Mouse (Mus musculus) kidney, embryonic 14.5 days (tissue): ENCODE results near the gene Krt80. TPM values are rescaled to one million over a fixed set of nuclear protein-coding genes. Genes with fewer than 3 reads are reported as not detected.

ENCODE experiments used
- ATAC-seq: fragments of 200-750 bp; cut with Nextera tagmentation; 2 replicates; pipeline ENCODE4 v1.8.0; 2017; ENCODE audit warnings: moderate number of reproducible peaks, mild to moderate bottlenecking, moderate TSS enrichment, moderate library complexity; ENCODE audit not compliant: low FRiP score, low TSS enrichment
- H3K27ac ChIP-seq: fragments of 300-500 bp; sonication (generic); 2 replicates; pipeline ENCODE4 v1.5.1; 2014; ENCODE audit warnings: low read depth, mild to moderate bottlenecking, low read length, moderate library complexity, mixed read lengths
- H3K27me3 ChIP-seq: fragments of 300-500 bp; sonication (generic); 2 replicates; pipeline ENCODE4 v1.6.1; 2014; ENCODE audit warnings: mild to moderate bottlenecking, low read length; ENCODE audit not compliant: control insufficient read depth, insufficient read depth
- H3K36me3 ChIP-seq: fragments of 300-500 bp; sonication (generic); 2 replicates; pipeline ENCODE4 v1.6.1; 2014; ENCODE audit warnings: low read length, mixed read lengths; ENCODE audit not compliant: control insufficient read depth, insufficient read depth
- H3K4me1 ChIP-seq: fragments of 300-500 bp; sonication (generic); 2 replicates; pipeline ENCODE4 v1.6.1; 2014; ENCODE audit warnings: low read length, mixed read lengths; ENCODE audit not compliant: control insufficient read depth, insufficient read depth
- H3K4me2 ChIP-seq: fragments of 300-500 bp; sonication (generic); replicated peaks from 2 replicates; pipeline ENCODE4 v1.6.1; 2014; ENCODE audit warnings: low read depth, mild to moderate bottlenecking, low read length
- H3K4me3 ChIP-seq: fragments of 300-500 bp; sonication (generic); 2 replicates; pipeline ENCODE4 v1.5.1; 2014; ENCODE audit warnings: mild to moderate bottlenecking, low read length
- H3K9ac ChIP-seq: fragments of 300-500 bp; sonication (generic); 2 replicates; pipeline ENCODE4 v1.6.1; 2014; ENCODE audit warnings: low read depth, mild to moderate bottlenecking, low read length, moderate library complexity
- H3K9me3 ChIP-seq: fragments of 300-500 bp; sonication (generic); 2 replicates; pipeline ENCODE4 v1.6.1; 2016; ENCODE audit warnings: low read length; ENCODE audit not compliant: control insufficient read depth
- WGBS: fragments of 180-500 bp; shearing (Covaris S2); extraction: QIAGEN DNeasy Blood & Tissue Kit; methylation state at CpG from one replicate; pipeline ENCODE4 v1.1.7; 2014; 5-methylcytosine and 5-hydroxymethylcytosine counted together
- polyA plus RNA-seq: library from polyadenylated mRNA; unstranded; fragments of >200 nt; fragmentation: Nextera tagmentation; extraction: Ambion mirVana; gene quantifications from 2 replicates; pipeline ENCODE4 v1.2.1, GENCODE M21; 2014

The Krt80 gene
- polyA plus RNA-seq, 1 experiment from 2014 or later = 3.6 TPM

DNA sequence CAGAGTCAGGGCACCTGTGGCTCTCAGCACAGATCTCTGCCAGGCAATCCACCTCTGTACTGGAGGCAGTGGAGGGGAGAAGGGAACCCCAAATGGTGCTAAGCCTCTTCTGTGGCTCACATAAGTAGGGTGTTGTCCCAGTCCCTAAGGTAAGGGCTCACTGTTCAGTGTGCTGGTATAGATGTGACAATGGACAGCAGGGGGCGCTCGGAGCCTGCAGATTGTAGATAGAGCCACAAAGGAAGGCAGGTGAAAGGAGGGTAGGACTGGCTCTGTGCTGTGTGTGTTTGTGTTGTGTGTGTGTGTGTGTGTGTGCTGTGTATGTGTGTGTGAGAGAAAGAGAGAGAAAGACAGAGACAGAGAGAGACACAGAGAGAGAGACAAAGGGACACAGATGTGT lies 30.4 kb downstream of the Krt80 start:
- Histone ChIP-seq H3K27ac (no peak overlapping the region), H3K27me3 (no peaks in the 10 kb centered on the region), H3K36me3 (no peaks in the 10 kb centered on the region), H3K4me1 (no peaks in the 10 kb centered on the region), H3K9me3 (no peaks in the 10 kb centered on the region), H3K4me2 (no peak overlapping the region), H3K9ac (no peak overlapping the region), H3K4me3 (no peak overlapping the region)
- ATAC-seq = peak; percentile 87
- 0% methylated on average over 2 of the region's 2 CpGs for WGBS

DNA sequence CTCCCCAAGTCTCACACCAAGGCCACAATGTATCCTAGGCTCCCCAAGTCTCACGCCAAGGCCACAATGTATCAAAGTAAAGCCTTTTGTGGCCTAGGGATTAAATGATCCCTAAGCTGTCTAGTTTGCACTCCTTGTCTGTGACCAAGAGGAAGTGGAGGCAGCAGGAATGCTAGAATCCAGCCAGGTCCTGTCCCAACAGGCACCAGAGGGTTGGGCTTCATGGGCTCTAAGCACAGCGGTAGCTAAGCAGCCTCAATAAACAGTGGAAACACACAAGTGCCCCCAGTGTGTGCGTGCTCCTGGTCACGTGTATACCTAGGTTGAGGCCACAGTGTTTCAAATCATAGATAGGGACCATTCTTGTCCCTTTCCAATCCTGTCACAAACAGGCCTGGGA lies 31.6 kb downstream of the Krt80 start:
- Histone ChIP-seq H3K4me1 (no peaks in the 10 kb centered on the region), H3K4me2 (no peak overlapping the region), H3K27me3 (no peaks in the 10 kb centered on the region), H3K9ac (no peak overlapping the region), H3K9me3 (no peaks in the 10 kb centered on the region), H3K27ac (no peak overlapping the region), H3K4me3 (no peak overlapping the region), H3K36me3 (no peaks in the 10 kb centered on the region)
- no peak for ATAC-seq
- 78% methylated on average over 4 of the region's 4 CpGs for WGBS

DNA sequence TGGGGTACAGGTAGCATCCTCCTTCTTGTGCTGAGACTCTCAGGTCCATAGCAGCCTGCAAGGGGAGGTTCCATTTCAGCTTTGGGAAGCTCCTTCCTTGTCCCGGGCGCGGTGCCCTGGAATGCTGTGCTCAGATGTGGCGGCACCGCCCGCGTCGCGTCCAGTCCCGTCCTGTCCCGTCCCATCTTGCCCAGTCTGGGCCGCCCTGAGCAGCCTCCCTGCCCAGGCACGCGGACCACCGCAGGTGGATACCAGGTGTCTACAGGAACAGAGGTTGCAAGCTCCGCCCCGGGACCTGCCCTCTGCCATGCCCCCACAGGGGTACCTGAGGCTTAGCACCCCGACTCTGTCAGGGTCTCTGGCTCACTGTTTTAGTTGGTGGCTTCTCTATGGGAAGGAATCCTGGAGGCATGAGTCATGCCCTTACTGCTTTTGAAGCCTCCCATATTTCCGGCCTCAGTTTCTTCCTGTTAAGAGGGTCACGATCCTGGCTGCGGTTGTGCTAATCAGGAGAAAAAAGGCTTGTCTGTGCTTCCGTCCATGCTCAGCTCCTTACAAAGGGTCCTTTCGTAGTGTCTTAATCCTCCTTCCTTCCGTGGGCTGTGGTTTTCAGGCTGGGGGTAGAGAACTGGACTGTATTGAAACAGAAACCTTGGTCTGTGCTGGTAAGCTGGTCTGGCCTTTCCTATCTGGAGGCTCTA lies 33.3 kb downstream of the Krt80 start:
- Histone ChIP-seq H3K27ac (peak overlapping the region; percentile 47; the same call in 1 of the 2 replicates), H3K4me2 (no peak overlapping the region), H3K27me3 (no peaks in the 10 kb centered on the region), H3K9ac (0 out of 2 replicates have a peak overlapping the region, but pooled peaks have one; percentile 18), H3K4me1 (no peaks in the 10 kb centered on the region), H3K4me3 (no peak overlapping the region), H3K9me3 (no peaks in the 10 kb centered on the region), H3K36me3 (no peaks in the 10 kb centered on the region)
- WGBS = 57% methylated on average over 21 of the region's 24 CpGs
- ATAC-seq = no peak

DNA sequence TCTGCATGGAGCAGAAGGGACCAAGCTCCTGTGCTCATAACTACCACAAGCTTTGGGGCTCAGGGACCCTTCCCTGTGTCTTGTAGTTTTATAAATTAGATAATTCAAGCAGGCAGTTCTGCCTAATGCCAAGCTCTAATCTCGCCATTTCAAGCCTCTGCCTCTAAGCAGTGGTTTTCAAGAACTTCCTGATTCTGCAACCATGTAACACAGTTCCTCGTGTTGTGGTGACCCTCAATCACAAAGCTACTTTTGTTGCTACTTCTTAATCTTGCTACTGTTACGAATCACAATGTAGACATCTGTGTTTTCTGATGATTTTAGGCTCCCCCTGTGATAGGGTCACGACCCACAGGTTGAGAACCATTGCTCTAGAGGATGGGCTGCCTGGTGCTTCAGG lies 36.3 kb downstream of the Krt80 start:
- H3K27ac ChIP-seq = no peak overlapping the region
- H3K9me3 ChIP-seq = no peaks in the 10 kb centered on the region
- no peak overlapping the region for H3K4me3 ChIP-seq
- no peaks in the 10 kb centered on the region for H3K27me3 ChIP-seq
- no peak overlapping the region for H3K4me2 ChIP-seq
- no peaks in the 10 kb centered on the region for H3K36me3 ChIP-seq
- H3K4me1 ChIP-seq = no peaks in the 10 kb centered on the region
- no peak overlapping the region for H3K9ac ChIP-seq
- 67% methylated on average over 4 of the region's 4 CpGs for WGBS
- no peak for ATAC-seq

DNA sequence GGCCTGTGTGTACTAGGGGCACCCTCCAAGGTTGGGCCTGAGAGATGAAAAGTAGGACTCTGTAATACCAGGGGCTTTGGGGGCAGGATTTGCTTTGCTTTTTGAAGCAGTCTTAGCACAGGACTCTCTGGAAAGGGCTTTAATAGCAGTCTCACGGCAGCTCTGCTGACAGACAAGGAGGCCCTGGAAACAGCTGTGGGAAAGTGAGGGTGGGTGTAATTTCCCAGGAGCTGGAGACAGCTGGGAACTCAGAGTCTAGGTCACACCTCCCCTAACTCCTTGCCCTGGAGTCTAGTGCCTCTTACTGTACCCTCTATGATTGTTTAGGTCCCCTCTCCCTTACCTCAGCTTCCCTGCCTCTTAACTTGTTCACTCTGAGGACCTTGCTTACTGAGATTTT lies 36.8 kb downstream of the Krt80 start:
- H3K9ac ChIP-seq = no peak overlapping the region

DNA sequence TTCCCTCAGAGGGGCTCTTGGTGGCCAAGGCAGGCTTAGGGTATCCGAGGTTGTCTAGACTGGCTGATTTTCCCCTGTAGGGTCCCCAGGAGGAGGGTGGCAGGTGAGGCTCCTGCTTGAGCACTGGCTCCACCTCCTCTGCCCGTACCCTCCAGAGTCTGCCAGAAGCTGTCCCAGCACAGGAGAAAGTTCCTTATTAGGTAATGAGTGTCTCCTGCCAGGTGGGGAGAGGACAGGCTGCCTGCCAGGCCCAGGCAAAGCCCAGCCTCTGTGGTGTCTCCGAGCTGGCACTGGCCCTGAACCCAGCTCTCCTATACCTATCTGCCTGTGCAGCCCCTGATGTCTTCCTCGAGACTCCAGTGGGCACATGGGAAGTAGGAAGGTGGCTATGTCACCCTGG lies 37.6 kb downstream of the Krt80 start:
- Histone ChIP-seq H3K9ac (no peak overlapping the region), H3K4me2 (no peak overlapping the region), H3K27me3 (no peaks in the 10 kb centered on the region), H3K36me3 (no peaks in the 10 kb centered on the region), H3K4me1 (no peaks in the 10 kb centered on the region), H3K9me3 (no peaks in the 10 kb centered on the region), H3K27ac (no peak overlapping the region), H3K4me3 (no peak overlapping the region)
- 66% methylated on average over 4 of the region's 4 CpGs for WGBS
- ATAC-seq = no peak

More for the DNA sequence above, 36.8 kb downstream of the Krt80 start:
- no peak for ATAC-seq
- Histone ChIP-seq H3K4me3 (no peak overlapping the region), H3K4me1 (no peaks in the 10 kb centered on the region), H3K27ac (no peak overlapping the region), H3K27me3 (no peaks in the 10 kb centered on the region), H3K36me3 (no peaks in the 10 kb centered on the region), H3K4me2 (no peak overlapping the region), H3K9me3 (no peaks in the 10 kb centered on the region)
- WGBS = 10% methylated on average over 1 of the region's 1 CpGs

DNA sequence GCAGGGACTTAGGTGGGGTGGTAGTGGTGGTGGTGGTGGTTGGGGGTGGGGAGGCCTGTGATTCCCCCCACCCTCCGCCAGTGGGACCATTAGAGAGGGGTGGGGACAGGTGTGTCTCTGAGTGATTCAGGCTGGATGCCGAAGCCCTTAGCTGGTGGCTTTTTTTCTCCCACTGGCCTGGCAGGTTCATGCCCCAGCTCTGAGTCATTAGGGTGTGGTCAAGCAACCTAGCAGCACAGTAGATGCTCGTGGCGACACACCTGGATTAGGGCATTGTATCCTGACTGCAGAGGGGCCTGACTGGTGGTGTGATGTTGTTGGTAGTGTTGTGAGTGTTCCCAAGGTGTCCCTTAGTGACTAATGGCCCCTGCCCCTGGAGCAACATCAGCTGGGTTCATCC lies 38.9 kb downstream of the Krt80 start:
- Histone ChIP-seq H3K9me3 (no peaks in the 10 kb centered on the region), H3K27ac (no peak overlapping the region), H3K4me1 (no peaks in the 10 kb centered on the region), H3K9ac (no peak overlapping the region), H3K4me3 (no peak overlapping the region), H3K27me3 (no peaks in the 10 kb centered on the region), H3K4me2 (no peak overlapping the region), H3K36me3 (no peaks in the 10 kb centered on the region)
- 73% methylated on average over 4 of the region's 4 CpGs for WGBS
- ATAC-seq = no peak

DNA sequence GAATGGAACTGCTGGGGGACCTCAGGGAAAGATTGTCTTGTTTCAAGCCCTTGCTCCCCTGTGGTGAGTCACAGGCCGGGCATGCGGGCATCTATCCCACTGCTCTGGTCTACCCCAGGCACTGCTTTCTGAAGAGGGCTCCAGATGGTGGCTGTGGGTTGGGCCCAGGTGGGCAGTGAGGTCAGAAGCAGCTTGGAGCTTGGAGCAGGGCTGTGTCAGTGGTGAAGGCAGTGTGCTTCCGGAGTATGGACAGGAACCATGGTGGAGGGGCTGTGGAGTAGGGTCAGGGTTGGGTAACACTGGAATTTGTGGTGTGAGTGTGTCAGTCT lies 40.4 kb downstream of the Krt80 start:
- Histone ChIP-seq H3K4me2 (no peak overlapping the region), H3K9ac (no peak overlapping the region), H3K9me3 (no peaks in the 10 kb centered on the region), H3K27me3 (no peaks in the 10 kb centered on the region), H3K36me3 (no peaks in the 10 kb centered on the region), H3K27ac (no peak overlapping the region), H3K4me1 (no peaks in the 10 kb centered on the region), H3K4me3 (no peak overlapping the region)
- no peak for ATAC-seq
- whole genome bisulfite sequencing = 69% methylated on average over 3 of the region's 3 CpGs

DNA sequence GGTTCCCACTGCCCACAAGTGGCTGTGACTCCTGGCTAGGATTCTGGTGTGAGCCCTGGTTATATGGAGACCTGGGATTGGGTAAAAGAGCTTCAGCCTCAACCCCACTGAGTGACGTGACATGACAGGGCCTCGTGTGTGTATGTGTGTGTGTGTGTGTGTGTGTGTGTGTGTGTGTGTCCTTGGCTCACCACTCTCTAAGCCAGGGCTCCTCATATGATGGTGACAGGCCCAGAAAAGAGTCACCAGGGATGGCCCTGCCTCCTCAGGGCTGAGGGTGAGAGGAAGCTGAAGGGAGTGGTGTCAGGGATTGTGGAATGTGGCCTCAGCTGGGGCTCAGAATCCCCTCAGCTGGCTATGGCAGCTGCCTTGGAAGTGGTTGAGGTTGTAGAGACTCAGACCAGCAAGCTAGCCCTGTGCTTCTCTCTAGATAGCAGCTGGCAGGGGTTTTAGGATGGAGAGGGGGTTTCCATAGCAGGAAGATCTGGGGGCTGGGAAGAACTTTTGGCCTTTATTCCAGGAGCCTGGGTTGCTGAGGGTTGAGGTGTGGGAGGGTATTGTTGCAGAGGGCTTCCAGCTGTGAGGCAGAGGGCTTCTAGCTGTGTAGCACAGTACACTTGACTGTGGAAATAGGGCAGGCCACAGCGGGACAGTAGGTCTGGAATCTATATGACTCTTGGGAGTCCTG lies 40.9 kb downstream of the Krt80 start:
- no peak overlapping the region for H3K4me3 ChIP-seq
- no peak overlapping the region for H3K4me2 ChIP-seq
- H3K27ac ChIP-seq = peak overlapping the region; percentile 37; the same call in 1 of the 2 replicates
- no peaks in the 10 kb centered on the region for H3K36me3 ChIP-seq
- H3K27me3 ChIP-seq = no peaks in the 10 kb centered on the region
- H3K4me1 ChIP-seq = no peaks in the 10 kb centered on the region
- WGBS = 60% methylated on average over 3 of the region's 3 CpGs
- ATAC-seq = no peak
- H3K9ac ChIP-seq = no peak overlapping the region
- H3K9me3 ChIP-seq = no peaks in the 10 kb centered on the region
